Mouse (Mus musculus): ENCODE results near the gene Uevld.

DNA sequence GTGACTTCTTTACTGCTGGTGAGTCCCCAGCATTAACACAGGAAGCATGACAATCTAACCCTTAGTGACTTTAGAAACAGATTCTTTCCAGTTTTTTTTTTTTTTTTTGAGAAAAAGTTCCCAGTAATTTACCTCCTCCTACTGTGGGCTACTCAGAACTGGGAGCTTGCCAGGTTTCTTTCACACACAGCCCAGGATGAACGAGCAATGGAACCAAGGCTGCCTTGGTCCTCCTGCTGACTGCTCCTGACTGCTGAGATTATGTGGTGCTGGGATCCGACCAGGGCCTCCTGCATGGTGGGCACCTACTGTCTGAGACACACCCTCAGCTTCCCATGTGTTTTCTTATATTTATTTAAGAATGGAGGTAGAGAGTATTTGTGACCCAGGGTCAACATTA, 28.7 kb upstream of the Uevld start:
- TF ChIP-seq CTCF (IDR thresholded peaks at IDR 0.05; ENCODE audit: low read depth, low read length) (no peak), POLR2A (IDR thresholded peaks at IDR 0.05; ENCODE audit: extremely low read depth, insufficient read depth, low read length) (no peak)

All from liver, adult 2 months (tissue).